In genomic region chr8:125645757-125646478, GRCm38 (mm10) we compare ENCODE assay signal across 29 mouse cellular contexts. TPM values are rescaled to one million over a fixed set of nuclear protein-coding genes. Genes with fewer than 3 reads are reported as not detected.
DNase-seq lines count a peak whose midpoint lies in the region; ATAC-seq and TF ChIP-seq lines count a peak whose summit lies in the region.
"Had no signal": no experiment of that assay in that cellular context is flagged by ENCODE, and none has a peak within 500 bp of the region (broad histone marks: within the 10 kb centered on the region; RNA-seq: fewer than 3 reads in every experiment).

No protein-coding gene starts in this region.

- ATAC-seq in forebrain, embryonic 14.5 days, result no peak
- ATAC-seq in forebrain, embryonic 16.5 days, result no peak
- no peak for ATAC-seq in midbrain, postnatal 0 days (ENCODE audit: low FRiP score)
- ATAC-seq in midbrain, embryonic 15.5 days (replicated peaks), result no peak
- ATAC-seq: forebrain, embryonic 15.5 days; Patski had no signal

- H3K36me3 ChIP-seq in forebrain, embryonic 14.5 days (ENCODE audit: control insufficient read depth, insufficient read depth, low read length), result no peaks in the 10 kb centered on the region
- H3K36me3 ChIP-seq in forebrain, embryonic 16.5 days (ENCODE audit: control insufficient read depth, insufficient read depth), result no peaks in the 10 kb centered on the region
- H3K36me3 ChIP-seq in midbrain, postnatal 0 days (ENCODE audit: insufficient read depth, low read length), result no peaks in the 10 kb centered on the region
- no peaks in the 10 kb centered on the region for H3K36me3 ChIP-seq in midbrain, embryonic 15.5 days (replicated peaks)
- H3K36me3 ChIP-seq: forebrain, embryonic 15.5 days; heart, embryonic 13.5 days; limb, embryonic 12.5 days; liver, embryonic 15.5 days; lung, embryonic 15.5 days; midbrain, embryonic 10.5 days had no signal

- H3K4me1 ChIP-seq in forebrain, embryonic 14.5 days (ENCODE audit: control insufficient read depth, insufficient read depth, low read length), result peaks cover 6% of the 10 kb centered on the region
- H3K4me1 ChIP-seq in forebrain, embryonic 16.5 days (replicated peaks; ENCODE audit: control insufficient read depth, insufficient read depth, low read length), result peaks cover 15% of the 10 kb centered on the region
- H3K4me1 ChIP-seq in midbrain, postnatal 0 days (ENCODE audit: insufficient read depth, low read length), result no peaks in the 10 kb centered on the region
- 0 out of 2 replicates have a peak, but pooled peaks cover 7% of the 10 kb centered on the region for H3K4me1 ChIP-seq in midbrain, embryonic 15.5 days
- H3K4me1 ChIP-seq: liver, embryonic 15.5 days; midbrain, embryonic 10.5 days had no signal

- no peak overlapping the region for H3K4me2 ChIP-seq in forebrain, embryonic 14.5 days (ENCODE audit: low read length)
- no peak overlapping the region for H3K4me2 ChIP-seq in forebrain, embryonic 16.5 days (ENCODE audit: low read length)
- H3K4me2 ChIP-seq in midbrain, postnatal 0 days (ENCODE audit: low read depth, low read length, poor library complexity, severe bottlenecking), result no peak overlapping the region
- H3K4me2 ChIP-seq in midbrain, embryonic 15.5 days, result no peak overlapping the region
- H3K4me2 ChIP-seq: forebrain, embryonic 15.5 days; heart, embryonic 13.5 days; limb, embryonic 12.5 days; liver, embryonic 15.5 days; lung, embryonic 15.5 days had no signal

- no peak overlapping the region for H3K9ac ChIP-seq in forebrain, embryonic 14.5 days (ENCODE audit: low read length)
- no peak overlapping the region for H3K9ac ChIP-seq in forebrain, embryonic 16.5 days (replicated peaks; ENCODE audit: low read depth, low read length)
- H3K9ac ChIP-seq in midbrain, postnatal 0 days (replicated peaks; ENCODE audit: low read length, poor library complexity, severe bottlenecking), result no peak overlapping the region
- no peak overlapping the region for H3K9ac ChIP-seq in midbrain, embryonic 15.5 days
- H3K9ac ChIP-seq: forebrain, embryonic 15.5 days; heart, embryonic 13.5 days; limb, embryonic 12.5 days; liver, embryonic 15.5 days; lung, embryonic 15.5 days had no signal

- WGBS in forebrain, embryonic 14.5 days, result 59% methylated on average over 10 of the region's 10 CpGs
- WGBS in forebrain, embryonic 16.5 days, result 61% methylated on average over 10 of the region's 10 CpGs
- WGBS in midbrain, postnatal 0 days, result 62% methylated on average over 10 of the region's 10 CpGs
- WGBS in midbrain, embryonic 15.5 days, result 62% methylated on average over 10 of the region's 10 CpGs

- no peak for TF ChIP-seq CTCF in midbrain, postnatal 0 days (IDR thresholded peaks at IDR 0.05)

- no peak overlapping the region for H3K27ac ChIP-seq in forebrain, embryonic 14.5 days (ENCODE audit: low read depth, low read length)
- no peak overlapping the region for H3K27ac ChIP-seq in forebrain, embryonic 16.5 days (ENCODE audit: low read length)
- no peak overlapping the region for H3K27ac ChIP-seq in midbrain, postnatal 0 days (ENCODE audit: low read depth, low read length)
- no peak overlapping the region for H3K27ac ChIP-seq in midbrain, embryonic 15.5 days
- H3K27ac ChIP-seq: forebrain, embryonic 15.5 days; gastrocnemius, adult 2 months; heart, embryonic 13.5 days; layer of hippocampus, adult 2 months; left cerebral cortex, adult 2 months; limb, embryonic 12.5 days; liver, embryonic 15.5 days; lung, embryonic 15.5 days; midbrain, embryonic 10.5 days; stomach, postnatal 0 days had no signal

- H3K4me3 ChIP-seq in forebrain, embryonic 14.5 days (ENCODE audit: low read depth, low read length), result no peak overlapping the region
- H3K4me3 ChIP-seq in forebrain, embryonic 16.5 days (replicated peaks; ENCODE audit: low read length), result no peak overlapping the region
- H3K4me3 ChIP-seq in midbrain, postnatal 0 days (ENCODE audit: low read depth, low read length), result no peak overlapping the region
- H3K4me3 ChIP-seq in midbrain, embryonic 15.5 days, result no peak overlapping the region
- H3K4me3 ChIP-seq: forebrain, embryonic 15.5 days; gastrocnemius, adult 2 months; heart, embryonic 13.5 days; layer of hippocampus, adult 2 months; left cerebral cortex, adult 2 months; limb, embryonic 12.5 days; liver, embryonic 15.5 days; lung, embryonic 15.5 days; midbrain, embryonic 10.5 days had no signal

- no peaks in the 10 kb centered on the region for H3K9me3 ChIP-seq in forebrain, embryonic 14.5 days (replicated peaks; ENCODE audit: control insufficient read depth, low read length)
- no peaks in the 10 kb centered on the region for H3K9me3 ChIP-seq in forebrain, embryonic 16.5 days (ENCODE audit: control insufficient read depth, low read length)
- H3K9me3 ChIP-seq in midbrain, postnatal 0 days (ENCODE audit: low read length), result no peaks in the 10 kb centered on the region
- no peaks in the 10 kb centered on the region for H3K9me3 ChIP-seq in midbrain, embryonic 15.5 days
- H3K9me3 ChIP-seq: forebrain, embryonic 15.5 days; heart, embryonic 13.5 days; limb, embryonic 12.5 days; liver, embryonic 15.5 days; lung, embryonic 15.5 days; midbrain, embryonic 10.5 days had no signal

- H3K27me3 ChIP-seq in forebrain, embryonic 14.5 days (replicated peaks; ENCODE audit: control insufficient read depth, insufficient read depth, low read length), result no peaks in the 10 kb centered on the region
- no peaks in the 10 kb centered on the region for H3K27me3 ChIP-seq in forebrain, embryonic 16.5 days (replicated peaks; ENCODE audit: control insufficient read depth, insufficient read depth, low read length)
- H3K27me3 ChIP-seq in midbrain, postnatal 0 days (ENCODE audit: insufficient read depth, low read length), result no peaks in the 10 kb centered on the region
- H3K27me3 ChIP-seq in midbrain, embryonic 15.5 days (replicated peaks), result no peaks in the 10 kb centered on the region
- H3K27me3 ChIP-seq: forebrain, embryonic 15.5 days; heart, embryonic 13.5 days; limb, embryonic 12.5 days; liver, embryonic 15.5 days; lung, embryonic 15.5 days; Patski had no signal

- DNase-seq in forebrain, embryonic 14.5 days (ENCODE audit: low spot score), result peak; percentile 39
- DNase-seq in midbrain, postnatal 0 days (ENCODE audit: low spot score), result peak; percentile 44
- peak; percentile 90 for DNase-seq in MN1 (ENCODE audit: low spot score)
- no peak for DNase-seq in embryo, embryonic 10 days (ENCODE audit: low spot score)
- no peak for DNase-seq in adrenal gland, adult 8-10 months
- DNase-seq: adrenal gland, postnatal 14 days; cerebellum, adult 11-12 months; cerebellum, adult 9-11 months; gastrocnemius, adult 2 months; gastrocnemius, postnatal 36 days; heart, adult 18-20 months; heart, postnatal 10 days; kidney, adult 18-20 months; kidney, postnatal 36 days; right cerebral cortex, postnatal 4 days; thymus, adult 18-20 months; thymus, postnatal 25 days had no signal

RNA-seq across cellular contexts. Expression of gene Map10, which starts 23.7 kb away (rescaled TPM):
- 9.3 and 11.6 TPM in 2 replicates for polyA plus RNA-seq in forebrain, embryonic 14.5 days (2014; fragmentation: Nextera tagmentation; extraction: Ambion mirVana)
- 10.7 and 11.7 TPM in 2 replicates for polyA plus RNA-seq in forebrain, embryonic 16.5 days (2015; fragmentation: Nextera tagmentation; extraction: Ambion mirVana)
- 11.0 and 11.6 TPM in 2 replicates for total RNA-seq in midbrain, postnatal 0 days (2014; rRNA removed)
- polyA plus RNA-seq in midbrain, postnatal 0 days (2015; fragmentation: Nextera tagmentation; extraction: Ambion mirVana), result 5.8 and 6.9 TPM in 2 replicates
- polyA plus RNA-seq in midbrain, embryonic 15.5 days (2015; fragmentation: Nextera tagmentation; extraction: Ambion mirVana), result 8.9 and 9.3 TPM in 2 replicates
- total RNA-seq in adrenal gland, adult 8-10 months (2022), result 1 to 10 TPM; 3.4 to 5.4 (median 4.9) TPM
- polyA plus RNA-seq: Patski had no signal

Comparison
In these comparisons a context has a peak if more than half of its experiments do, and no peak if none do; other contexts are left out.
1. DNase-seq: peak in forebrain, embryonic 14.5 days (single experiment), midbrain, postnatal 0 days (single experiment) and MN1 (single experiment); none in embryo, embryonic 10 days (single experiment) and adrenal gland, adult 8-10 months (single experiment).